Mouse (Mus musculus): ENCODE measurements around the gene Noc4l.

GRCm38 (mm10) chr5:110652719-110653648 lies at the start of gene Noc4l, which contains the start of gene Ddx51:
- TF ChIP-seq GATA1 (IDR thresholded peaks at IDR 0.05; ENCODE audit: borderline replicate concordance, low read length): no peak
- TF ChIP-seq FLI1 (IDR thresholded peaks at IDR 0.05; ENCODE audit: low read length): no peak

Measured in megakaryocyte, embryonic 14.5 days (primary cell).